Mouse (Mus musculus): ENCODE measurements around the gene Mical3. TPM values are rescaled to one million over a fixed set of nuclear protein-coding genes. Genes with fewer than 3 reads are reported as not detected.

Mical3 gene
- 100 to 1,000 TPM; 107 to 142 TPM for total RNA-seq (2021)
- long read RNA-seq, experiment 1, partial matches to known transcripts = 4 of 19 reads
- long read RNA-seq, experiment 1, other reads (novel, unspliced or antisense) = 15 of 19 reads
- long read RNA-seq, experiment 2, partial matches to known transcripts = 9 of 21 reads
- long read RNA-seq, experiment 2, other reads (novel, unspliced or antisense) = 12 of 21 reads

GRCm38 (mm10) chr6:121130773-121131172 lies at the start of gene Mical3:
Gene Mical3 (minus strand): TSS chr6:121130999.
- intact Hi-C loops (cut with DNase I) = loop anchor here (2.0 kb wide), 2 partner anchors 48 to 160 kb away; no protein-coding TSS in a partner anchor
- DNase-seq (ENCODE audit: low spot score in 2 of 2) = peak; percentile 76 to 80

GRCm38 (mm10) chr6:121179846-121180245 lies 49.0 kb upstream of the Mical3 start:
- DNase-seq (ENCODE audit: low spot score in 2 of 2) = no peak
- intact Hi-C loops (cut with DNase I) = loop anchor here (2.0 to 10.0 kb wide), 5 partner anchors 49 to 355 kb away; partner anchors contain the start of gene Mical3

- intact Hi-C loops (cut with DNase I) = loop anchor here (2.0 to 5.0 kb wide), 4 partner anchors 48 to 282 kb away; partner anchors contain the start of gene Mical3
- DNase-seq (ENCODE audit: low spot score in 2 of 2) = peak; percentile 87 to 88
Measured at GRCm38 (mm10) chr6:121178700-121179358, 48.0 kb upstream of the Mical3 start.

- intact Hi-C loops (cut with DNase I) = loop anchor here (5.0 kb wide), 2 partner anchors 165 to 280 kb away; no protein-coding TSS in a partner anchor
- DNase-seq (ENCODE audit: low spot score in 2 of 2) = no peak
Measured at GRCm38 (mm10) chr6:121177118-121177708, 46.4 kb upstream of the Mical3 start.

- intact Hi-C loops (cut with DNase I) = loop anchor here (5.0 kb wide), 2 partner anchors 164 to 279 kb away; no protein-coding TSS in a partner anchor
- no peak for DNase-seq (ENCODE audit: low spot score in 2 of 2)
Measured at GRCm38 (mm10) chr6:121176731-121177098, 45.9 kb upstream of the Mical3 start.

- intact Hi-C loops (cut with DNase I) = loop anchor here (5.0 kb wide), 2 partner anchors 164 to 279 kb away; no protein-coding TSS in a partner anchor
- DNase-seq (ENCODE audit: low spot score in 2 of 2) = no peak
Measured at GRCm38 (mm10) chr6:121176011-121176730, 45.4 kb upstream of the Mical3 start.

- intact Hi-C loops (cut with DNase I) = loop anchor here (5.0 kb wide), 2 partner anchors 162 to 277 kb away; no protein-coding TSS in a partner anchor
- no peak for DNase-seq (ENCODE audit: low spot score in 2 of 2)
Measured at GRCm38 (mm10) chr6:121174761-121175160, 44.0 kb upstream of the Mical3 start.

GRCm38 (mm10) chr6:121173471-121173870 lies 42.7 kb upstream of the Mical3 start:
- intact Hi-C loops (cut with DNase I) = no loop called here
- DNase-seq (ENCODE audit: low spot score in 2 of 2) = no peak

- no peak for DNase-seq (ENCODE audit: low spot score in 2 of 2)
- intact Hi-C loops (cut with DNase I) = no loop called here
Measured at GRCm38 (mm10) chr6:121171102-121171501, 40.3 kb upstream of the Mical3 start.

GRCm38 (mm10) chr6:121167381-121167975 lies 36.7 kb upstream of the Mical3 start:
- intact Hi-C loops (cut with DNase I) = no loop called here
- no peak for DNase-seq (ENCODE audit: low spot score in 2 of 2)

- intact Hi-C loops (cut with DNase I) = no loop called here
- DNase-seq (ENCODE audit: low spot score in 2 of 2) = no peak
Measured at GRCm38 (mm10) chr6:121166098-121166552, 35.3 kb upstream of the Mical3 start.

GRCm38 (mm10) chr6:121162616-121163015 lies 31.8 kb upstream of the Mical3 start:
- no peak for DNase-seq (ENCODE audit: low spot score in 2 of 2)
- intact Hi-C loops (cut with DNase I) = no loop called here

GRCm38 (mm10) chr6:121160126-121160525 lies 29.3 kb upstream of the Mical3 start:
- DNase-seq (ENCODE audit: low spot score in 2 of 2) = no peak

GRCm38 (mm10) chr6:121159616-121160015 lies 28.8 kb upstream of the Mical3 start:
- DNase-seq (ENCODE audit: low spot score in 2 of 2) = no peak
- intact Hi-C loops (cut with DNase I) = no loop called here

More at GRCm38 (mm10) chr6:121160126-121160525, 29.3 kb upstream of the Mical3 start:
- intact Hi-C loops (cut with DNase I) = no loop called here

GRCm38 (mm10) chr6:121156030-121156429 lies 25.2 kb upstream of the Mical3 start:
- intact Hi-C loops (cut with DNase I) = no loop called here
- DNase-seq (ENCODE audit: low spot score in 2 of 2) = no peak

- intact Hi-C loops (cut with DNase I) = no loop called here
- DNase-seq (ENCODE audit: low spot score in 2 of 2) = peak; percentile 49 to 62
Measured at GRCm38 (mm10) chr6:121154451-121155300, 23.9 kb upstream of the Mical3 start.

GRCm38 (mm10) chr6:121153177-121153576 lies 22.4 kb upstream of the Mical3 start:
- intact Hi-C loops (cut with DNase I) = no loop called here
- DNase-seq (ENCODE audit: low spot score in 2 of 2) = no peak

GRCm38 (mm10) chr6:121151732-121152131 lies 20.9 kb upstream of the Mical3 start:
- DNase-seq (ENCODE audit: low spot score in 2 of 2) = no peak
- intact Hi-C loops (cut with DNase I) = no loop called here
